Mouse (Mus musculus): ENCODE results near the gene Slc16a11.

Slc16a11 gene

GRCm38 (mm10) chr11:70200036-70200608 lies 12.4 kb upstream of the Slc16a11 start:
- no peak for DNase-seq (ENCODE audit: extremely low spot score, low spot score)

GRCm38 (mm10) chr11:70201691-70202090 lies 10.9 kb upstream of the Slc16a11 start:
- DNase-seq (ENCODE audit: extremely low spot score, low spot score) = peak; percentile 82

GRCm38 (mm10) chr11:70206801-70207200 lies 5.8 kb upstream of the Slc16a11 start:
- no peak for DNase-seq (ENCODE audit: extremely low spot score, low spot score)

- no peak for DNase-seq (ENCODE audit: extremely low spot score, low spot score)
Measured at GRCm38 (mm10) chr11:70207283-70207682, 5.3 kb upstream of the Slc16a11 start.

- DNase-seq (ENCODE audit: extremely low spot score, low spot score) = no peak
Measured at GRCm38 (mm10) chr11:70208778-70209388, 3.7 kb upstream of the Slc16a11 start.

- no peak for DNase-seq (ENCODE audit: extremely low spot score, low spot score)
Measured at GRCm38 (mm10) chr11:70210681-70211080, 1.9 kb upstream of the Slc16a11 start.

- DNase-seq (ENCODE audit: extremely low spot score, low spot score) = no peak
Measured at GRCm38 (mm10) chr11:70211972-70212371, 580 bp upstream of the Slc16a11 start.

- DNase-seq (ENCODE audit: extremely low spot score, low spot score) = peak; percentile 51
Measured at GRCm38 (mm10) chr11:70212896-70213295, 344 bp downstream of the Slc16a11 start.

GRCm38 (mm10) chr11:70213736-70214135 lies 1.2 kb downstream of the Slc16a11 start:
- DNase-seq (ENCODE audit: extremely low spot score, low spot score) = no peak

GRCm38 (mm10) chr11:70214191-70214855 lies 1.8 kb downstream of the Slc16a11 start:
- peak; percentile 64 for DNase-seq (ENCODE audit: extremely low spot score, low spot score)

GRCm38 (mm10) chr11:70214856-70215209 lies 2.3 kb downstream of the Slc16a11 start:
- DNase-seq (ENCODE audit: extremely low spot score, low spot score) = no peak

- DNase-seq (ENCODE audit: extremely low spot score, low spot score) = peak; percentile 23
Measured at GRCm38 (mm10) chr11:70215301-70215700, 2.7 kb downstream of the Slc16a11 start.

GRCm38 (mm10) chr11:70216103-70216502 lies 3.6 kb downstream of the Slc16a11 start:
- DNase-seq (ENCODE audit: extremely low spot score, low spot score) = no peak

- no peak for DNase-seq (ENCODE audit: extremely low spot score, low spot score)
Measured at GRCm38 (mm10) chr11:70218039-70218438, 5.5 kb downstream of the Slc16a11 start.

- no peak for DNase-seq (ENCODE audit: extremely low spot score, low spot score)
Measured at GRCm38 (mm10) chr11:70218741-70219470, 6.4 kb downstream of the Slc16a11 start.

- DNase-seq (ENCODE audit: extremely low spot score, low spot score) = no peak
Measured at GRCm38 (mm10) chr11:70219873-70220272, 7.3 kb downstream of the Slc16a11 start.

GRCm38 (mm10) chr11:70220323-70220722 lies 7.8 kb downstream of the Slc16a11 start:
- no peak for DNase-seq (ENCODE audit: extremely low spot score, low spot score)

GRCm38 (mm10) chr11:70220731-70221602 lies 8.4 kb downstream of the Slc16a11 start, which contains the start of gene Slc16a13:
TSS of gene Slc16a13 (minus strand) at chr11:70221064.
- DNase-seq (ENCODE audit: extremely low spot score, low spot score) = peak; percentile 92

GRCm38 (mm10) chr11:70221603-70222500 lies 9.3 kb downstream of the Slc16a11 start:
- DNase-seq (ENCODE audit: extremely low spot score, low spot score) = peak; percentile 32

- no peak for DNase-seq (ENCODE audit: extremely low spot score, low spot score)
Measured at GRCm38 (mm10) chr11:70223724-70224123, 11.2 kb downstream of the Slc16a11 start.
